Mouse (Mus musculus) CH12.LX (cell line): ENCODE data around the gene Myo10. TPM values are rescaled to one million over a fixed set of nuclear protein-coding genes. Genes with fewer than 3 reads are reported as not detected.

ENCODE experiments used
- DNase-seq: peaks from one replicate; pipeline ENCODE4 v3.0.0-alpha.2; 2013; ENCODE audit errors: extremely low read depth
- H3K27ac ChIP-seq: 2 replicates; pipeline ENCODE4 v1.5.1; 2012; ENCODE audit warnings: low read depth, mild to moderate bottlenecking, control low read depth, moderate library complexity; ENCODE audit not compliant: insufficient read depth
- H3K27me3 ChIP-seq: replicated peaks from 2 replicates; pipeline ENCODE3; 2012; ENCODE audit warnings: inconsistent platforms
- H3K36me3 ChIP-seq, 2 experiments: replicated peaks in 1 of 2; 2 replicates each; pipeline versions ENCODE3 to v1.6.1; 2012; ENCODE audit warnings: inconsistent platforms in 1 of 2, low read length in 1 of 2, mild to moderate bottlenecking in 1 of 2, mixed read lengths in 1 of 2, moderate library complexity in 1 of 2; ENCODE audit not compliant: control insufficient read depth in 1 of 2, insufficient read depth in 1 of 2
- H3K4me1 ChIP-seq, 2 experiments: 2 replicates each; pipeline ENCODE4 v1.6.1; 2012; ENCODE audit warnings: inconsistent platforms in 1 of 2, moderate library complexity in 1 of 2; ENCODE audit not compliant: insufficient read depth in 2 of 2, control insufficient read depth in 1 of 2
- H3K4me2 ChIP-seq: 2 replicates; pipeline ENCODE4 v1.6.1; 2012; ENCODE audit warnings: low read depth, mild to moderate bottlenecking, control low read depth; ENCODE audit not compliant: poor library complexity, insufficient read depth, severe bottlenecking
- H3K4me3 ChIP-seq, 3 experiments: fragments of 150-350 bp in 1 of 3; sonication (generic) in 1 of 3; replicated peaks in 1 of 3; 2 replicates each; pipeline versions ENCODE3 to v1.5.1; 2011 to 2012; ENCODE audit warnings: low read depth in 2 of 3, low read length in 2 of 3, mild to moderate bottlenecking in 2 of 3, moderate library complexity in 2 of 3, control low read depth in 1 of 3, improper control_type of control experiment in 1 of 3, inconsistent platforms in 1 of 3, mixed read lengths in 1 of 3; ENCODE audit not compliant: poor library complexity in 1 of 3
- H3K79me2 ChIP-seq: replicated peaks from 2 replicates; pipeline ENCODE4 v1.6.1; 2012; ENCODE audit warnings: mild to moderate bottlenecking, moderate library complexity; ENCODE audit not compliant: control insufficient read depth, poor library complexity, insufficient read depth, severe bottlenecking; ENCODE audit errors: extremely low read depth
- H3K9ac ChIP-seq: 2 replicates; pipeline ENCODE4 v1.6.1; 2012; ENCODE audit warnings: low read depth, mild to moderate bottlenecking, control low read depth, moderate library complexity; ENCODE audit not compliant: insufficient read depth
- H3K9me3 ChIP-seq: replicated peaks from 2 replicates; pipeline ENCODE3; 2012; ENCODE audit warnings: low read length, inconsistent platforms, mixed read lengths
- BHLHE40 ChIP-seq: IDR thresholded peaks from 2 replicates; pipeline ENCODE4 v1.6.1; 2011; ENCODE audit warnings: mild to moderate bottlenecking, low read depth, low read length, improper control_type of control experiment
- CHD2 ChIP-seq: IDR thresholded peaks from 2 replicates; pipeline ENCODE4 v1.6.1; 2011; ENCODE audit warnings: low read length, improper control_type of control experiment
- CTCF ChIP-seq, 2 experiments: IDR thresholded peaks in 1 of 2; conservative IDR thresholded peaks in 1 of 2; 2 replicates each; pipeline ENCODE4 v1.5.1; 2011 to 2012; ENCODE audit warnings: low read depth in 2 of 2, low read length in 2 of 2, improper control_type of control experiment in 1 of 2, inconsistent platforms in 1 of 2, mild to moderate bottlenecking in 1 of 2, moderate library complexity in 1 of 2
- EP300 ChIP-seq: IDR thresholded peaks from 2 replicates; pipeline ENCODE4 v1.6.1; 2011; ENCODE audit warnings: low read length, improper control_type of control experiment
- ETS1 ChIP-seq: conservative IDR thresholded peaks from 2 replicates; pipeline ENCODE4 v1.6.1; 2012; ENCODE audit warnings: low read depth, mild to moderate bottlenecking, inconsistent platforms, low read length, improper control_type of control experiment, moderate library complexity
- GABPA ChIP-seq: IDR thresholded peaks from 2 replicates; pipeline ENCODE4 v1.6.1; 2012; ENCODE audit warnings: low read depth, low read length, improper control_type of control experiment, inconsistent platforms; ENCODE audit not compliant: insufficient replicate concordance
- HCFC1 ChIP-seq: IDR thresholded peaks from 2 replicates; pipeline ENCODE4 v1.6.1; 2012; ENCODE audit warnings: low read depth, mild to moderate bottlenecking, inconsistent platforms, low read length, improper control_type of control experiment
- KAT2A ChIP-seq: IDR thresholded peaks from 2 replicates; pipeline ENCODE4 v1.6.1; 2012; ENCODE audit warnings: low read length, improper control_type of control experiment, inconsistent platforms; ENCODE audit not compliant: insufficient replicate concordance
- MAFK ChIP-seq: IDR thresholded peaks from 2 replicates; pipeline ENCODE4 v1.6.1; 2011; ENCODE audit warnings: low read length, improper control_type of control experiment; ENCODE audit not compliant: insufficient replicate concordance
- MAZ ChIP-seq: IDR thresholded peaks from 2 replicates; pipeline ENCODE4 v1.6.1; 2012; ENCODE audit warnings: low read depth, mild to moderate bottlenecking, inconsistent platforms, low read length, improper control_type of control experiment, moderate library complexity
- MEF2A ChIP-seq: IDR thresholded peaks from 2 replicates; pipeline ENCODE4 v1.6.1; 2014; ENCODE audit warnings: low read depth, mild to moderate bottlenecking, inconsistent platforms, low read length, improper control_type of control experiment, borderline replicate concordance
- MXI1 ChIP-seq: IDR thresholded peaks from 2 replicates; pipeline ENCODE4 v1.6.1; 2011; ENCODE audit warnings: mild to moderate bottlenecking, low read depth, low read length, improper control_type of control experiment
- NRF1 ChIP-seq: IDR thresholded peaks from 2 replicates; pipeline ENCODE4 v1.6.1; 2014; ENCODE audit warnings: low read depth, mild to moderate bottlenecking, inconsistent platforms, low read length, improper control_type of control experiment, moderate library complexity
- POLR2A ChIP-seq: IDR thresholded peaks from 2 replicates; pipeline ENCODE4 v1.6.1; 2011; ENCODE audit warnings: low read depth, mild to moderate bottlenecking, improper control_type of control experiment, low read length
- POLR2AphosphoS2 ChIP-seq: IDR thresholded peaks from 2 replicates; pipeline ENCODE4 v1.6.1; 2011; ENCODE audit warnings: low read depth, low read length, improper control_type of control experiment
- RAD21 ChIP-seq: IDR thresholded peaks from 2 replicates; pipeline ENCODE4 v1.6.1; 2011; ENCODE audit warnings: low read depth, mild to moderate bottlenecking, low read length, improper control_type of control experiment, moderate library complexity
- SIN3A ChIP-seq: IDR thresholded peaks from 2 replicates; pipeline ENCODE4 v1.6.1; 2012; ENCODE audit warnings: low read length, improper control_type of control experiment, inconsistent platforms
- TBP ChIP-seq: conservative IDR thresholded peaks from 2 replicates; pipeline ENCODE4 v1.6.1; 2011; ENCODE audit warnings: low read depth, low read length, improper control_type of control experiment
- USF1 ChIP-seq: IDR thresholded peaks from 2 replicates; pipeline ENCODE4 v1.6.1; 2014; ENCODE audit warnings: low read depth, mild to moderate bottlenecking, inconsistent platforms, low read length, improper control_type of control experiment
- ZC3H11A ChIP-seq: IDR thresholded peaks from 2 replicates; pipeline ENCODE4 v1.6.1; 2012; ENCODE audit warnings: low read depth, mild to moderate bottlenecking, inconsistent platforms, low read length, improper control_type of control experiment
- ZKSCAN1 ChIP-seq: IDR thresholded peaks from 2 replicates; pipeline ENCODE4 v1.6.1; 2012; ENCODE audit warnings: low read depth, inconsistent platforms, low read length, improper control_type of control experiment, borderline replicate concordance
- ZNF384 ChIP-seq: IDR thresholded peaks from 2 replicates; pipeline ENCODE4 v1.6.1; 2012; ENCODE audit warnings: low read depth, low read length, improper control_type of control experiment, inconsistent platforms
- dilution Hi-C: fragments of 300-500 bp; cut with MboI; formaldehyde crosslinking; loops from 2 replicates; pipeline ENCODE4 v1.14.3; 2020; ENCODE audit warnings: low sequenced_read_pairs; ENCODE audit not compliant: extremely low pct_unique_long_range_greater_than_20kb, extremely low pct_ligation_motif_present
- in situ Hi-C: fragments of 300-500 bp; cut with MboI; formaldehyde crosslinking; loops from 3 replicates; pipeline ENCODE4 v1.14.3; 2019; ENCODE audit warnings: low sequenced_read_pairs, low pct_ligation_motif_present, low pct_unique_long_range_greater_than_20kb, mixed read lengths
- polyA plus RNA-seq: library from polyadenylated mRNA; unstranded; fragments of >175 nt; gene quantifications from 2 replicates; pipeline ENCODE4 v1.2.1, GENCODE M21; 2012; ENCODE audit warnings: low read depth; ENCODE audit not compliant: insufficient read length
- total RNA-seq, 2 experiments: library from RNA; depleted of rRNA; stranded (reverse); fragments of 300-350 nt in 1 of 2; fragments of >200 nt in 1 of 2; gene quantifications; 2 replicates each; pipeline ENCODE4 v1.2.3; 2012 to 2014

Myo10 gene
- total and polyA plus RNA-seq, 3 experiments = 6.4 to 13.6 (median 8.6) TPM

- Histone ChIP-seq H3K27me3 (no peaks in the 10 kb centered on the region), H3K4me3 (no peak overlapping the region), H3K9me3 (no peaks in the 10 kb centered on the region), H3K9ac (no peak overlapping the region), H3K4me1 (peaks cover 0 to 10% of the 10 kb centered on the region in 2 experiments; a peak in 2 of 4 replicates), H3K36me3 (peaks cover 0 to 25% of the 10 kb centered on the region in 2 experiments), H3K27ac (no peak overlapping the region), H3K4me2 (no peak overlapping the region), H3K79me2 (no peaks in the 10 kb centered on the region)
- TF ChIP-seq ETS1 = no peak
- TF ChIP-seq SIN3A = no peak
- TF ChIP-seq USF1 = no peak
- TF ChIP-seq CTCF (conservative IDR thresholded peaks at IDR 0.05 in 1 of 2, IDR thresholded peaks at IDR 0.05 in 1 of 2; ENCODE audit: low read depth in 2 of 2, low read length in 2 of 2) = no peak
- no peak for TF ChIP-seq KAT2A
- no peak for TF ChIP-seq HCFC1
- no peak for TF ChIP-seq RAD21
- no peak for TF ChIP-seq MAFK
- no peak for TF ChIP-seq CHD2
- TF ChIP-seq MXI1 = no peak
- no peak for TF ChIP-seq ZNF384
- TF ChIP-seq EP300 = no peak
- no peak for TF ChIP-seq POLR2AphosphoS2
- no peak for TF ChIP-seq BHLHE40
- no peak for TF ChIP-seq MEF2A
- TF ChIP-seq GABPA = no peak
- no peak for TF ChIP-seq ZC3H11A
- TF ChIP-seq TBP = no peak
- no peak for TF ChIP-seq ZKSCAN1
- TF ChIP-seq MAZ = no peak
- dilution Hi-C loops = no loop called here
- in situ Hi-C loops = no loop called here
- DNase-seq = no peak
Measured at GRCm38 (mm10) chr15:25763106-25763505, 140.8 kb downstream of the Myo10 start.

- peaks cover 0 to 21% of the 10 kb centered on the region in 2 experiments for H3K36me3 ChIP-seq
- TF ChIP-seq POLR2A (no peak), NRF1 (no peak)
- H3K4me1 ChIP-seq = peaks cover 0 to 5% of the 10 kb centered on the region in 2 experiments; a peak in 2 of 4 replicates
- no peak overlapping the region for H3K9ac ChIP-seq
- in situ Hi-C loops = no loop called here
- H3K27ac ChIP-seq = no peak overlapping the region
- no peak overlapping the region for H3K4me3 ChIP-seq
- H3K9me3 ChIP-seq = no peaks in the 10 kb centered on the region
- no peaks in the 10 kb centered on the region for H3K79me2 ChIP-seq
- dilution Hi-C loops = no loop called here
- no peak for DNase-seq
- H3K27me3 ChIP-seq = no peaks in the 10 kb centered on the region
- H3K4me2 ChIP-seq = no peak overlapping the region
Measured at GRCm38 (mm10) chr15:25764653-25765352, 142.5 kb downstream of the Myo10 start.
